Mouse (Mus musculus): ENCODE results near the gene Prss44. TPM values are rescaled to one million over a fixed set of nuclear protein-coding genes. Genes with fewer than 3 reads are reported as not detected.

Gene Prss44
- polyA plus RNA-seq, 1 experiment from 2014 or later: not detected

DNA sequence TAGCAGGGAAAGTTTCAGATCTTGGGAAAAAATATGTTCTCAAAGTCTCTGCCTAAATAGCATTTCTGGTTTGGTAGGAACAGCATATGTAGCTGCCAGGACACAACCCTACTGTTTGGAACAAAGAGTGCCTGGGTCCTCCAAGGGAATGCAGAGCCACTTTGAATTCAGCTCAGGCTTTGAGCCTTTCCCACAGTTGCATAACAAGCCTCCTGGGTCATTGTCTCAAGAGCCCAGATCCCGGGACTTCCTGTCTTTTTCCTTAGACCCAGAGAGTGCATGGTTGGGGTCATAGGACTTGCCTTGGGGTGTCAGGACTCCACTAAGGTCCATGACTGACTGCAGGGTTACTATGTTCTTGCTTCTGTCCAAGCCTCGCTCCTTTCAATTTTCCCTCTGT lies 22.3 kb downstream of the Prss44 start:
- no peaks in the 10 kb centered on the region for H3K27me3 ChIP-seq (ENCODE audit: poor library complexity, severe bottlenecking)
- H3K27ac ChIP-seq: no peak overlapping the region
- 60% methylated on average over 2 of the region's 2 CpGs for WGBS
- no peak overlapping the region for H3K4me3 ChIP-seq
- no peaks in the 10 kb centered on the region for H3K9me3 ChIP-seq
- peaks cover 11% of the 10 kb centered on the region for H3K4me1 ChIP-seq
- DNase-seq (ENCODE audit: extremely low spot score, low spot score): no peak
- no peaks in the 10 kb centered on the region for H3K36me3 ChIP-seq (replicated peaks)

DNA sequence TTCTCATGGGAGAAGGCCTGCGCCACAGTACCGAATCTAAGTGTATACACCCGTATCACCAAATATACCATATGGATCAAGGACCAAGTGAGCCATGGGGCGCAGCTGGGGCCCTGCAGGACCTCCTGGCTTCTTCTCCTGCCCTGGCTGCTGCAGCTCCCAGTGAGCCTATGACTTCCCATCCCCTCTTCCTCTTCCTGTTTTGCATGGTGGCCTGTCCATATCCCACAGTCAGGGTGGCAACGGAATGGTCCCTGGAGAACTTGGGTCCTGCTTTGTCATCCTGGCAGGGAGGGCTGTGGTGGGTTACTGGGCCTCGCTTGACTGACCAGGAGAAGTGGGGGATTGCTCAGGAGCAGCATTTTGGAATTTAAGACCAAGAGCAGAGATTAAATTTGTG lies 27.1 kb downstream of the Prss44 start:
- H3K4me1 ChIP-seq: peaks cover 5% of the 10 kb centered on the region; the same call in 1 of the 2 replicates
- H3K36me3 ChIP-seq (replicated peaks): no peaks in the 10 kb centered on the region
- H3K27ac ChIP-seq: no peak overlapping the region
- DNase-seq (ENCODE audit: extremely low spot score, low spot score): no peak
- WGBS: 86% methylated on average over 6 of the region's 6 CpGs
- H3K27me3 ChIP-seq (ENCODE audit: poor library complexity, severe bottlenecking): no peaks in the 10 kb centered on the region
- no peaks in the 10 kb centered on the region for H3K9me3 ChIP-seq
- H3K4me3 ChIP-seq: no peak overlapping the region

DNA sequence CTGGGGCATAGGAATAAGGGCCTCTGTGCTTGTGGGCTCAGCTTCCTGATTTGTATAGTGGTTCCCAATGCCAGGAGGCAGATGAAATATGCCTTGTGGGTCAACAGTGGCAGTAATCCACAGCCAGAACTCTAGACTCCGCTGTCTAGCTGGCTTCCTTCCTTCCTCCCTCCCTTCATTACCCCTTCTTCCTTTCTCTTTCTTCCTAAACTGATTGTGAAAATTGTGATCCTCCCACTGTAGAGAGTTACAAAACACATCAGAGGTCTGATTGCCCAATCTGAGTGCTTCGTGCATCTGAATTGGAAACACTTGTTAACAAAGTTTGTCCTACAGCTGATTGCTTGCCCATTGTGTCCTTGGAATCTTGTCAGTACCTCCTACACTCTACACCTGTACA lies 27.6 kb downstream of the Prss44 start:
- H3K27me3 ChIP-seq (ENCODE audit: poor library complexity, severe bottlenecking): no peaks in the 10 kb centered on the region
- no peak overlapping the region for H3K27ac ChIP-seq
- H3K36me3 ChIP-seq (replicated peaks): no peaks in the 10 kb centered on the region
- no peak overlapping the region for H3K4me3 ChIP-seq
- 88% methylated on average over 2 of the region's 2 CpGs for WGBS
- no peak for DNase-seq (ENCODE audit: extremely low spot score, low spot score)
- H3K4me1 ChIP-seq: no peaks in the 10 kb centered on the region; the same call in 1 of the 2 replicates
- no peaks in the 10 kb centered on the region for H3K9me3 ChIP-seq

DNA sequence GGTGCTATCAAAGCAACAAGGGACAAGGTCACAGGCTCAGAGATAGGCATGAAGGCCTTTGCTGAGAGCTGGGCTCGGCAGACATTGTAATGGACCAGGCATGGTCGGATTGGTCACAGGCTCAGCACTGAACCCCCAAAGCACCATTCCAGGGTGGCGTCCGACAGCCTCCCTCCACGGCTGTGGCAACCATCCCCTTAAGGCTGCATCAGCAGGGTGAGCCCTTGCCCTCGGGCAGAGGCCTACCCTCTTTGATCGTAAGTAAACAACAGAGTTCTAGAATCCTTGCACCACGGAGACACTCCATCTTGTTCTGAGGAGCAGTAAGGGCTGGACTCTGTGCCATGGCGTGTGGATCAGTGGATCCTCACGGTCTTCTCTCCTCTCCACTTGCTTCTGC lies 30.4 kb downstream of the Prss44 start, which contains the start of gene Prss46:
Prss46 (plus strand) TSS at position 301 of the 400 bp plus-strand sequence.
- no peak for DNase-seq (ENCODE audit: extremely low spot score, low spot score)
- Histone ChIP-seq H3K4me1 (no peaks in the 10 kb centered on the region), H3K4me3 (no peak within 1 kb of the TSS), H3K9me3 (no peaks in the 10 kb centered on the region), H3K27me3 (ENCODE audit: poor library complexity, severe bottlenecking) (no peaks in the 10 kb centered on the region), H3K27ac (no peak within 1 kb of the TSS), H3K36me3 (replicated peaks) (no peaks in the 10 kb centered on the region)
- WGBS: 84% methylated on average over 10 of the region's 10 CpGs

- Histone ChIP-seq H3K9me3 (no peaks in the 10 kb centered on the region), H3K4me1 (no peaks in the 10 kb centered on the region), H3K27ac (no peak overlapping the region), H3K4me3 (no peak overlapping the region), H3K27me3 (ENCODE audit: poor library complexity, severe bottlenecking) (no peaks in the 10 kb centered on the region), H3K36me3 (replicated peaks) (no peaks in the 10 kb centered on the region)
- no peak for DNase-seq (ENCODE audit: extremely low spot score, low spot score)
- 86% methylated on average over 7 of the region's 7 CpGs for WGBS
These were observed 35.4 kb downstream of the Prss44 start for GRCm38 (mm10) chr9:110849162-110849561.

DNA sequence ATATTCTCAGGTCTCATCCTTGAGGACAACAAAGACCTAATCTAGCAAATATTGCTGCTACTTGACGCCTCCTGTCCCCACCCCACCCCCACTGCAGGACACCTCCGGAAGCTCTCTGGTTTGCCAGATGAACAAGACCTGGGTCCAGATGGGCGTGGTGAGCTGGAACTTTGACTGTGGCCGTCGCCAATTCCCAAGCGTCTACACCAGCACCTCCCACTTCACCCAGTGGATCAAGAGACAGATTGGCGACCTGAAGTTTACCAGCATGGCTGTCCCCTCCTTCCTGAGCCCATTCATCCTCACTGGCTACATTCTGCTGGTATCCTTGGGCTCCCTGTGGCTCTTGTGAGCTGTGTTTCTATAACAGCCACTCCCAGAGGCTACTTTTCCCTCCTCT lies 42.1 kb downstream of the Prss44 start:
- Histone ChIP-seq H3K27me3 (ENCODE audit: poor library complexity, severe bottlenecking) (peaks cover 43% of the 10 kb centered on the region), H3K4me1 (peaks cover 13% of the 10 kb centered on the region), H3K27ac (no peak overlapping the region), H3K9me3 (no peaks in the 10 kb centered on the region), H3K36me3 (replicated peaks) (no peaks in the 10 kb centered on the region), H3K4me3 (no peak overlapping the region)
- no peak for DNase-seq (ENCODE audit: extremely low spot score, low spot score)
- WGBS: 80% methylated on average over 7 of the region's 7 CpGs

GRCm38 (mm10) chr9:110856920-110857319 lies 43.1 kb downstream of the Prss44 start:
- H3K4me3 ChIP-seq: no peak overlapping the region
- no peak overlapping the region for H3K27ac ChIP-seq
- H3K9me3 ChIP-seq: no peaks in the 10 kb centered on the region
- H3K27me3 ChIP-seq (ENCODE audit: poor library complexity, severe bottlenecking): peaks cover 43% of the 10 kb centered on the region
- no peaks in the 10 kb centered on the region for H3K36me3 ChIP-seq (replicated peaks)
- peaks cover 13% of the 10 kb centered on the region for H3K4me1 ChIP-seq
- no peak for DNase-seq (ENCODE audit: extremely low spot score, low spot score)
- WGBS: 73% methylated on average over 4 of the region's 4 CpGs

GRCm38 (mm10) chr9:110857781-110858472 lies 44.1 kb downstream of the Prss44 start, which contains the start of gene Prss50:
Prss50 (plus strand) TSS chr9:110857967.
- H3K27ac ChIP-seq: peak within 1 kb of the TSS; percentile 44
- peaks cover 43% of the 10 kb centered on the region for H3K27me3 ChIP-seq (ENCODE audit: poor library complexity, severe bottlenecking)
- WGBS: 8% methylated on average over 46 of the region's 50 CpGs
- no peaks in the 10 kb centered on the region for H3K36me3 ChIP-seq (replicated peaks)
- peaks cover 13% of the 10 kb centered on the region for H3K4me1 ChIP-seq
- DNase-seq (ENCODE audit: extremely low spot score, low spot score): peak; percentile 31
- no peaks in the 10 kb centered on the region for H3K9me3 ChIP-seq
- peak within 1 kb of the TSS; percentile 54 for H3K4me3 ChIP-seq

- WGBS: 53% methylated on average over 5 of the region's 5 CpGs
These were observed 44.7 kb downstream of the Prss44 start for GRCm38 (mm10) chr9:110858523-110858922.

DNA sequence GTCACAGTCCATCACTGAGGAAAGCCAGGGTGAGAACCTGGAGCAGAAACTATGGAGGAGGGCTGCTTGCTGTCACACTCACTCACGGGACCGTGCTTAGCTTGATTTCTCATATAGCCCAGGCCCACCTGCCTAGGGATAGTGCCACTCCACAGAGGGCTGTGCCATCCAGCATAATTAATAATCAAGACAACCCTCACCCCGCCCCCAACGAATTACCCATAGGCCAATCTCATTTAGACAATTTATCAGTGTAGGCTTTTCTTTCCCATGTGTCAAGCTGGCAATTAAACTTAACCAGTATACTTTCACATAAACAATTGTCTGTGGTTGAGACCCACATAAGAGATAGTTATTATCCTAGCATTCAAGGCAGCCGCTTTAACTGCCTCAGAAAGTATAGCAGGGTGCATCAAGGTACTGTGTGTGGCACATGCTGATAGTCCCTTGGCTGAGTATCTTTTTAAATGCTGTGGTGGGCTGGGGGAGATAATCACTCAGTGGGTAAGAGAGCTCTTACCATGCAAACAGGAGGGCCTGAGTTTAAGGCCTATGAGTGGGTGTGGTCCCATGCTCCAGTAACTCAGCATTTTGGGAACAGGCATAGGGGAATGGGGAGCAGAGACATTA lies 45.3 kb downstream of the Prss44 start:
- no peaks in the 10 kb centered on the region for H3K9me3 ChIP-seq

More at GRCm38 (mm10) chr9:110858523-110858922, 44.7 kb downstream of the Prss44 start:
- Histone ChIP-seq H3K4me3 (no peak overlapping the region), H3K36me3 (replicated peaks) (no peaks in the 10 kb centered on the region), H3K9me3 (no peaks in the 10 kb centered on the region), H3K27ac (no peak overlapping the region), H3K4me1 (peaks cover 13% of the 10 kb centered on the region), H3K27me3 (ENCODE audit: poor library complexity, severe bottlenecking) (peaks cover 43% of the 10 kb centered on the region)
- DNase-seq (ENCODE audit: extremely low spot score, low spot score): no peak

GRCm38 (mm10) chr9:110871030-110871429 lies 57.2 kb downstream of the Prss44 start:
- 22% methylated on average over 7 of the region's 7 CpGs for WGBS
- Histone ChIP-seq H3K27me3 (ENCODE audit: poor library complexity, severe bottlenecking) (peaks cover 52% of the 10 kb centered on the region), H3K36me3 (replicated peaks) (no peaks in the 10 kb centered on the region), H3K27ac (no peak overlapping the region), H3K9me3 (no peaks in the 10 kb centered on the region), H3K4me3 (no peak overlapping the region), H3K4me1 (peaks cover 23% of the 10 kb centered on the region)
- peak; percentile 47 for DNase-seq (ENCODE audit: extremely low spot score, low spot score)

More for the DNA sequence above, 45.3 kb downstream of the Prss44 start:
- Histone ChIP-seq H3K36me3 (replicated peaks) (no peaks in the 10 kb centered on the region), H3K27ac (no peak overlapping the region), H3K4me1 (peaks cover 13% of the 10 kb centered on the region), H3K4me3 (no peak overlapping the region), H3K27me3 (ENCODE audit: poor library complexity, severe bottlenecking) (peaks cover 43% of the 10 kb centered on the region)
- DNase-seq (ENCODE audit: extremely low spot score, low spot score): no peak
- 94% methylated on average over 5 of the region's 5 CpGs for WGBS
